In the genomic region with DNA sequence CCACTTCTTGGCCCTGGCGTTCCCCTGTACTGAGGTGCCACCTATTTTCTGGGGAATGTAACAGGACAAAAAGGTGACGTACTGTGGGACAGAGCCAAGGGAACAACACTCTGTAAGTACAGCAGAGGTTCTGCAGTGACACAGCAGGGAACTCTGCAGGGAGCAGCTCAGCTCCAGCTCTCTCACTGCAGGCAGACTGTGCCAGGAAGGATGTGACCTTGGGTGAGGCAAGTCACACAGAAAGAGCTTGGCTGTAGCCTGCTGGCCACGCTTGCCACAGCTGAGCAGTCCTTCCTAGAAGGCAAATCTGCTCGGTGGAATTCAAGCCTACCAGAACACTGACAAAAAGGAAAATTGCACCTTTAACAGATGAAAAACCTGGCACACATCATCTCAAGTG, we compare ENCODE assay signal across 8 mouse cellular contexts. TPM values are rescaled to one million over a fixed set of nuclear protein-coding genes. Genes with fewer than 3 reads are reported as not detected.
DNase-seq lines count a peak whose midpoint lies in the region; ATAC-seq lines count a peak whose summit lies in the region.

No protein-coding gene starts in this region.

- no peaks in the 10 kb centered on the region for H3K36me3 ChIP-seq in neural tube, embryonic 13.5 days
- no peaks in the 10 kb centered on the region for H3K36me3 ChIP-seq in kidney, embryonic 14.5 days (ENCODE audit: control insufficient read depth, insufficient read depth, low read length)

- H3K4me1 ChIP-seq in neural tube, embryonic 13.5 days (replicated peaks): peaks cover 19% of the 10 kb centered on the region
- H3K4me1 ChIP-seq in kidney, embryonic 14.5 days (ENCODE audit: control insufficient read depth, insufficient read depth, low read length): peaks cover 9% of the 10 kb centered on the region; the same call in 1 of the 2 replicates

- WGBS in neural tube, embryonic 13.5 days: 58% methylated on average over 4 of the region's 4 CpGs
- WGBS in kidney, embryonic 14.5 days: 56% methylated on average over 4 of the region's 4 CpGs

- DNase-seq in neural tube, embryonic 10.5 days (ENCODE audit: extremely low spot score, low spot score): no peak
- peak; percentile 75 for DNase-seq in adrenal gland, postnatal 25 days
- no peak for DNase-seq in frontal cortex, postnatal 14 days (ENCODE audit: low spot score in 2 of 2)
- DNase-seq in left cerebral cortex, postnatal 14 days (ENCODE audit: low spot score in 2 of 2): no peak

- H3K9me3 ChIP-seq in neural tube, embryonic 13.5 days: no peaks in the 10 kb centered on the region
- H3K9me3 ChIP-seq in kidney, embryonic 14.5 days (ENCODE audit: control insufficient read depth, low read length): no peaks in the 10 kb centered on the region

- intact Hi-C loops in left cerebral cortex, postnatal 14 days (cut with DNase I): no loop called here

- H3K9ac ChIP-seq in neural tube, embryonic 13.5 days: no peak overlapping the region
- no peak overlapping the region for H3K9ac ChIP-seq in kidney, embryonic 14.5 days (ENCODE audit: low read depth, low read length)

- H3K4me2 ChIP-seq in neural tube, embryonic 13.5 days: no peak overlapping the region
- H3K4me2 ChIP-seq in kidney, embryonic 14.5 days (replicated peaks; ENCODE audit: low read depth, low read length): no peak overlapping the region

- ATAC-seq in neural tube, embryonic 13.5 days (ENCODE audit: low read depth): no peak
- ATAC-seq in granulocyte monocyte progenitor cell, adult 5-6 weeks (replicated peaks; ENCODE audit: poor library complexity, severe bottlenecking): peak; percentile 36
- ATAC-seq in kidney, embryonic 14.5 days (ENCODE audit: low FRiP score, low TSS enrichment): no peak
- ATAC-seq in megakaryocyte-erythroid progenitor cell, adult 5-6 weeks (replicated peaks; ENCODE audit: low FRiP score, low TSS enrichment, poor library complexity, severe bottlenecking): 0 out of 2 replicates have a peak, but pooled peaks have one; percentile 52

- no peaks in the 10 kb centered on the region for H3K27me3 ChIP-seq in neural tube, embryonic 13.5 days
- no peaks in the 10 kb centered on the region for H3K27me3 ChIP-seq in kidney, embryonic 14.5 days (ENCODE audit: control insufficient read depth, insufficient read depth, low read length)

- H3K4me3 ChIP-seq in neural tube, embryonic 13.5 days: no peak overlapping the region
- no peak overlapping the region for H3K4me3 ChIP-seq in kidney, embryonic 14.5 days (ENCODE audit: low read length)

- peak overlapping the region; percentile 14; the same call in 1 of the 2 replicates for H3K27ac ChIP-seq in neural tube, embryonic 13.5 days (replicated peaks)
- peak overlapping the region; percentile 42; the same call in 1 of the 2 replicates for H3K27ac ChIP-seq in kidney, embryonic 14.5 days (ENCODE audit: low read depth, low read length)

RNA-seq across cellular contexts. Expression of gene Zdhhc20, which starts 8.3 kb away (rescaled TPM):
- 48.9 and 50.9 TPM in 2 replicates for polyA plus RNA-seq in neural tube, embryonic 13.5 days (2015; fragmentation: Nextera tagmentation; extraction: Ambion mirVana)
- total RNA-seq in adrenal gland, postnatal 25 days (2021): 40.1 and 57.4 TPM in 2 replicates
- 29.1 and 41.4 TPM in 2 replicates for total RNA-seq in granulocyte monocyte progenitor cell, adult 5-6 weeks (2014; fragmentation: Nextera tagmentation)
- 42.3 and 60.9 TPM in 2 replicates for total RNA-seq in granulocyte monocyte progenitor cell, adult 5-6 weeks (2017)
- polyA plus RNA-seq in kidney, embryonic 14.5 days (2014; fragmentation: Nextera tagmentation; extraction: Ambion mirVana): 66.8 and 69.0 TPM in 2 replicates
- total RNA-seq in megakaryocyte-erythroid progenitor cell, adult 5-6 weeks (2014; fragmentation: Nextera tagmentation): 13.0 and 15.2 TPM in 2 replicates
- total RNA-seq in megakaryocyte-erythroid progenitor cell, adult 5-6 weeks (2017): 16.8 and 24.5 TPM in 2 replicates
- total RNA-seq in left cerebral cortex, postnatal 14 days (2021): 10 to 100 TPM; 26.1 to 30.4 TPM

RNA-seq across cellular contexts. Expression of gene Mrpl57, which starts 55.8 kb away (rescaled TPM):
- 132 and 152 TPM in 2 replicates for polyA plus RNA-seq in neural tube, embryonic 13.5 days (2015; fragmentation: Nextera tagmentation; extraction: Ambion mirVana)
- total RNA-seq in adrenal gland, postnatal 25 days (2021): 107 and 131 TPM in 2 replicates
- 70.8 and 124 TPM in 2 replicates for total RNA-seq in granulocyte monocyte progenitor cell, adult 5-6 weeks (2014; fragmentation: Nextera tagmentation)
- 53.4 and 110 TPM in 2 replicates for total RNA-seq in granulocyte monocyte progenitor cell, adult 5-6 weeks (2017)
- 161 and 166 TPM in 2 replicates for polyA plus RNA-seq in kidney, embryonic 14.5 days (2014; fragmentation: Nextera tagmentation; extraction: Ambion mirVana)
- 85.5 and 155 TPM in 2 replicates for total RNA-seq in megakaryocyte-erythroid progenitor cell, adult 5-6 weeks (2014; fragmentation: Nextera tagmentation)
- 70.6 and 73.8 TPM in 2 replicates for total RNA-seq in megakaryocyte-erythroid progenitor cell, adult 5-6 weeks (2017)
- 10 to 100 TPM; 65.6 to 87.1 TPM for total RNA-seq in left cerebral cortex, postnatal 14 days (2021)

RNA-seq across cellular contexts. Expression of gene Ska3, which starts 55.8 kb away (rescaled TPM):
- polyA plus RNA-seq in neural tube, embryonic 13.5 days (2015; fragmentation: Nextera tagmentation; extraction: Ambion mirVana): 7.7 and 10.1 TPM in 2 replicates
- total RNA-seq in adrenal gland, postnatal 25 days (2021): 2.3 and 3.9 TPM in 2 replicates
- 12.8 and 14.4 TPM in 2 replicates for total RNA-seq in granulocyte monocyte progenitor cell, adult 5-6 weeks (2014; fragmentation: Nextera tagmentation)
- total RNA-seq in granulocyte monocyte progenitor cell, adult 5-6 weeks (2017): 25.7 and 31.0 TPM in 2 replicates
- polyA plus RNA-seq in kidney, embryonic 14.5 days (2014; fragmentation: Nextera tagmentation; extraction: Ambion mirVana): 32.1 and 51.9 TPM in 2 replicates
- 20.4 and 27.5 TPM in 2 replicates for total RNA-seq in megakaryocyte-erythroid progenitor cell, adult 5-6 weeks (2014; fragmentation: Nextera tagmentation)
- 23.6 and 26.2 TPM in 2 replicates for total RNA-seq in megakaryocyte-erythroid progenitor cell, adult 5-6 weeks (2017)
- 1 to 10 TPM in 1 of 2 experiments, under 1 TPM in 1; 0.97 to 2.2 TPM for total RNA-seq in left cerebral cortex, postnatal 14 days (2021)

Comparison
In these comparisons a context has a peak if more than half of its experiments do, and no peak if none do; other contexts are left out.
1. ATAC-seq: peak in granulocyte monocyte progenitor cell, adult 5-6 weeks (single experiment) and megakaryocyte-erythroid progenitor cell, adult 5-6 weeks (single experiment); none in neural tube, embryonic 13.5 days (single experiment) and kidney, embryonic 14.5 days (single experiment).